7 mouse cellular contexts compared by ENCODE assay signal in the genomic region with DNA sequence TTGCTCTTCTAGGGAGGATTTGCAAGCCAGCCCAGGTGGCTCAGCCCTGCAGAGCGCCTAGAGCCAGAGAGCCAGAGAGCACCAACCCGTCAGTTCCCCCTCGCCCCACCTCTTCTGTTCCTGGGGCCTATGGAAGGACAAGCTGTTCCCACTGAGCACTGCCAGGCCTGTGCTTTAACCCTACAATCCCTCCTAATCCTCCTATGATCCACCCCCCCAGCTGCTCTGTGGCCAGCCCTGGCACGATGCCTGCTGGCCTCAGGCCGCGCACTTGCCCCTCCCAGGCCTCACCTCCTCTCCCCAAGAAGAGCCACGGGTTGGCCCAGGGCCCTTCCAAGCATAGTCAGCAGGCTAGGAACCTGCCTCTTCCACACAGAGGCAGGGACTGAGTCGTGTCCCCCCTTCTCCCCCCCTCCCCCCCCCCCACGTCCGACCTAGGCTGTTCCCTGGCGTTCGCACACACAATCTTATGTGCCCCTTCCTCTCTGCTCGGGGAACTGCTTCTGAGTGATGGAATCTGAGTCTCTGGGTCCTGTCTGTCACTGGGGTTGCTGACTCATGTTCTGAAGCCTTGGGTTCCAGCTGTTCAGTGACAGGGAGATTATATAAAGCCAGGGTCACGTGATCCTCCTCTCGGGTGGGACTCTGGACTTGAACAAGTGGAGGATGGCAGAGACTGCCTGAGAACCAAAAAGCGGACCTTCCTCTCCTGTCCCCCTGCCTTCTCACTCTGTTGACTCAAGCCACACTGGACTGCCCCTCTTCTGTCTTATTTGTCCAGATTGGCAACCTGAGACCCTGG. TPM values are rescaled to one million over a fixed set of nuclear protein-coding genes. Genes with fewer than 3 reads are reported as not detected.
A peak's percentile ranks its signal among the peaks of the same experiment; 100 is the strongest.
DNase-seq lines count a peak whose midpoint lies in the region; ATAC-seq and TF ChIP-seq lines count a peak whose summit lies in the region.

No protein-coding gene starts in this region.

- peak overlapping the region; percentile 36; the same call in 1 of the 2 replicates for H3K27ac ChIP-seq in intestine, embryonic 15.5 days
- H3K27ac ChIP-seq in limb, embryonic 14.5 days (replicated peaks; ENCODE audit: low read depth, low read length) = no peak overlapping the region
- H3K27ac ChIP-seq in olfactory bulb, adult 2 months (ENCODE audit: insufficient read depth, low read depth, low read length) = peak overlapping the region; percentile 75

- peak; percentile 70 for ATAC-seq in Patski
- peak; percentile 86 for ATAC-seq in cerebellum, adult (ENCODE audit: insufficient number of reproducible peaks, low FRiP score, low TSS enrichment)
- peak; percentile 66 for ATAC-seq in intestine, embryonic 15.5 days
- peak; percentile 75 for ATAC-seq in limb, embryonic 14.5 days (ENCODE audit: low FRiP score, low read depth)

- POLR2A ChIA-PET in Patski (lab: Charles Lee) = interaction anchor here (1.1 kb wide), 1 partner anchor 28 kb away, joined by 3 read pairs; a partner anchor contains a TSS

- peak; percentile 87 for DNase-seq in Patski (ENCODE audit: low read depth, low spot score)
- peak; percentile 96 for DNase-seq in gastrocnemius, postnatal 25 days
- peak; percentile 72 for DNase-seq in limb, embryonic 14.5 days (ENCODE audit: low spot score)
- DNase-seq in embryo, embryonic 10 days (ENCODE audit: low spot score) = no peak

- no peaks in the 10 kb centered on the region for H3K9me3 ChIP-seq in intestine, embryonic 15.5 days
- no peaks in the 10 kb centered on the region for H3K9me3 ChIP-seq in limb, embryonic 14.5 days (ENCODE audit: control insufficient read depth, low read length)

- H3K4me2 ChIP-seq in intestine, embryonic 15.5 days (replicated peaks) = no peak overlapping the region
- no peak overlapping the region for H3K4me2 ChIP-seq in limb, embryonic 14.5 days (replicated peaks; ENCODE audit: low read depth, low read length, severe bottlenecking)

- no peak overlapping the region for H3K4me3 ChIP-seq in intestine, embryonic 15.5 days (replicated peaks)
- no peak overlapping the region for H3K4me3 ChIP-seq in limb, embryonic 14.5 days (replicated peaks; ENCODE audit: low read length)
- no peak overlapping the region for H3K4me3 ChIP-seq in olfactory bulb, adult 2 months (ENCODE audit: insufficient read depth, low read depth, low read length)

- H3K4me1 ChIP-seq in intestine, embryonic 15.5 days (replicated peaks) = peaks cover 26% of the 10 kb centered on the region
- peaks cover 28% of the 10 kb centered on the region for H3K4me1 ChIP-seq in limb, embryonic 14.5 days (ENCODE audit: control insufficient read depth, insufficient read depth, low read length)
- peaks cover 52% of the 10 kb centered on the region for H3K4me1 ChIP-seq in olfactory bulb, adult 2 months (ENCODE audit: control insufficient read depth, insufficient read depth, low read length)

- H3K36me3 ChIP-seq in intestine, embryonic 15.5 days = no peaks in the 10 kb centered on the region
- H3K36me3 ChIP-seq in limb, embryonic 14.5 days (ENCODE audit: control insufficient read depth, insufficient read depth, low read length) = no peaks in the 10 kb centered on the region

- CTCF ChIA-PET in Patski (lab: Charles Lee) = interaction anchor here (1.1 to 5.2 kb wide), 2 partner anchors 16 to 85 kb away, joined by 3 to 24 read pairs; no protein-coding TSS in a partner anchor

- 37% methylated on average over 15 of the region's 16 CpGs for WGBS in intestine, embryonic 15.5 days
- 37% methylated on average over 13 of the region's 16 CpGs for WGBS in limb, embryonic 14.5 days
- 41% methylated on average over 16 of the region's 16 CpGs for WGBS in olfactory bulb, adult 2 months

- no peak for TF ChIP-seq POLR2A in limb, embryonic 14.5 days (IDR thresholded peaks at IDR 0.05; ENCODE audit: borderline replicate concordance, extremely low read depth, insufficient read depth, insufficient read length)
- TF ChIP-seq POLR2A in olfactory bulb, adult 2 months (IDR thresholded peaks at IDR 0.05; ENCODE audit: insufficient read depth, low read depth, low read length) = no peak

- in situ Hi-C loops in Patski (cut with MboI; ENCODE audit: low pct_unique_long_range_greater_than_20kb) = no loop called here

- TF ChIP-seq CTCF in Patski (IDR thresholded peaks at IDR 0.05) = no peak
- no peak for TF ChIP-seq CTCF in olfactory bulb, adult 2 months (IDR thresholded peaks at IDR 0.05; ENCODE audit: insufficient read depth, low read depth, low read length)

- no peaks in the 10 kb centered on the region for H3K27me3 ChIP-seq in Patski
- H3K27me3 ChIP-seq in intestine, embryonic 15.5 days (replicated peaks) = no peaks in the 10 kb centered on the region
- H3K27me3 ChIP-seq in limb, embryonic 14.5 days (ENCODE audit: control insufficient read depth, insufficient read depth, low read length) = peaks cover 12% of the 10 kb centered on the region

- H3K9ac ChIP-seq in intestine, embryonic 15.5 days = no peak overlapping the region
- H3K9ac ChIP-seq in limb, embryonic 14.5 days (ENCODE audit: low read depth, low read length, severe bottlenecking) = no peak overlapping the region; the same call in 1 of the 2 replicates

RNA-seq across cellular contexts. Expression of a gene that starts 12.3 kb away (rescaled TPM):
- polyA plus RNA-seq in Patski (2021) = 1.7 TPM
- total RNA-seq in gastrocnemius, postnatal 25 days (2021) = 100 to 1,000 TPM; 160 to 313 TPM
- 10.8 and 16.6 TPM in 2 replicates for polyA plus RNA-seq in intestine, embryonic 15.5 days (2015; fragmentation: Nextera tagmentation; extraction: Ambion mirVana)
- 4.9 and 6.6 TPM in 2 replicates for polyA plus RNA-seq in limb, embryonic 14.5 days (2012; rRNA removed)
- polyA plus RNA-seq in limb, embryonic 14.5 days (2014; fragmentation: Nextera tagmentation; extraction: Ambion mirVana) = 22.5 and 24.4 TPM in 2 replicates
- not detected in 2 replicates for polyA plus RNA-seq in olfactory bulb, adult 2 months (2012; ENCODE audit: insufficient read depth, insufficient read length, low replicate concordance, missing spikeins)

RNA-seq across cellular contexts. Expression of a gene that starts 22.4 kb away (rescaled TPM):
- 0.12 TPM for polyA plus RNA-seq in Patski (2021)
- total RNA-seq in gastrocnemius, postnatal 25 days (2021) = not detected
- polyA plus RNA-seq in intestine, embryonic 15.5 days (2015; fragmentation: Nextera tagmentation; extraction: Ambion mirVana) = 0.06 and 0.10 TPM in 2 replicates
- 0.08 and 0.29 TPM in 2 replicates for polyA plus RNA-seq in limb, embryonic 14.5 days (2012; rRNA removed)
- polyA plus RNA-seq in limb, embryonic 14.5 days (2014; fragmentation: Nextera tagmentation; extraction: Ambion mirVana) = 0.18 and 0.37 TPM in 2 replicates
- polyA plus RNA-seq in olfactory bulb, adult 2 months (2012; ENCODE audit: insufficient read depth, insufficient read length, low replicate concordance, missing spikeins) = not detected in 2 replicates

RNA-seq across cellular contexts. Expression of a gene that starts 27.9 kb away (rescaled TPM):
- 0.15 TPM for polyA plus RNA-seq in Patski (2021)
- total RNA-seq in gastrocnemius, postnatal 25 days (2021) = 10 to 100 TPM in 1 of 2 experiments, 1 to 10 TPM in 1; 8.0 to 13.6 TPM
- 3.1 and 3.5 TPM in 2 replicates for polyA plus RNA-seq in intestine, embryonic 15.5 days (2015; fragmentation: Nextera tagmentation; extraction: Ambion mirVana)
- polyA plus RNA-seq in limb, embryonic 14.5 days (2012; rRNA removed) = 10.0 and 12.7 TPM in 2 replicates
- 6.9 and 7.5 TPM in 2 replicates for polyA plus RNA-seq in limb, embryonic 14.5 days (2014; fragmentation: Nextera tagmentation; extraction: Ambion mirVana)
- polyA plus RNA-seq in olfactory bulb, adult 2 months (2012; ENCODE audit: insufficient read depth, insufficient read length, low replicate concordance, missing spikeins) = not detected in 2 replicates

RNA-seq across cellular contexts. Expression of a gene that starts 34.1 kb away (rescaled TPM):
- 0.08 TPM for polyA plus RNA-seq in Patski (2021)
- 1 to 10 TPM in 1 of 2 experiments, under 1 TPM in 1; 0.82 to 2.4 TPM for total RNA-seq in gastrocnemius, postnatal 25 days (2021)
- polyA plus RNA-seq in intestine, embryonic 15.5 days (2015; fragmentation: Nextera tagmentation; extraction: Ambion mirVana) = 0.10 TPM in 1 of 2 replicates, not detected in the other
- polyA plus RNA-seq in limb, embryonic 14.5 days (2012; rRNA removed) = 0.41 and 0.49 TPM in 2 replicates
- 0.23 and 0.65 TPM in 2 replicates for polyA plus RNA-seq in limb, embryonic 14.5 days (2014; fragmentation: Nextera tagmentation; extraction: Ambion mirVana)
- not detected in 2 replicates for polyA plus RNA-seq in olfactory bulb, adult 2 months (2012; ENCODE audit: insufficient read depth, insufficient read length, low replicate concordance, missing spikeins)

RNA-seq across cellular contexts. Expression of a gene that starts 34.2 kb away (rescaled TPM):
- polyA plus RNA-seq in Patski (2021) = 38.4 TPM
- 1 to 10 TPM; 2.9 TPM for total RNA-seq in gastrocnemius, postnatal 25 days (2021)
- polyA plus RNA-seq in intestine, embryonic 15.5 days (2015; fragmentation: Nextera tagmentation; extraction: Ambion mirVana) = 56.9 and 57.9 TPM in 2 replicates
- polyA plus RNA-seq in limb, embryonic 14.5 days (2012; rRNA removed) = 56.1 and 80.2 TPM in 2 replicates
- polyA plus RNA-seq in limb, embryonic 14.5 days (2014; fragmentation: Nextera tagmentation; extraction: Ambion mirVana) = 74.0 and 81.0 TPM in 2 replicates
- 257 TPM in 1 of 2 replicates, not detected in the other for polyA plus RNA-seq in olfactory bulb, adult 2 months (2012; ENCODE audit: insufficient read depth, insufficient read length, low replicate concordance, missing spikeins)
